Mouse (Mus musculus) liver, embryonic 14.5 days (tissue): ENCODE measurements around the gene Tmem258.

ENCODE experiments used
- CTCF ChIP-seq: IDR thresholded peaks from 2 replicates; pipeline ENCODE4 v1.5.1; 2016; ENCODE audit warnings: antibody characterized with exemption, low read depth, control low read depth
- EP300 ChIP-seq: IDR thresholded peaks from 2 replicates; pipeline ENCODE4 v1.6.1; 2016; ENCODE audit warnings: antibody characterized with exemption, low read depth

DNA sequence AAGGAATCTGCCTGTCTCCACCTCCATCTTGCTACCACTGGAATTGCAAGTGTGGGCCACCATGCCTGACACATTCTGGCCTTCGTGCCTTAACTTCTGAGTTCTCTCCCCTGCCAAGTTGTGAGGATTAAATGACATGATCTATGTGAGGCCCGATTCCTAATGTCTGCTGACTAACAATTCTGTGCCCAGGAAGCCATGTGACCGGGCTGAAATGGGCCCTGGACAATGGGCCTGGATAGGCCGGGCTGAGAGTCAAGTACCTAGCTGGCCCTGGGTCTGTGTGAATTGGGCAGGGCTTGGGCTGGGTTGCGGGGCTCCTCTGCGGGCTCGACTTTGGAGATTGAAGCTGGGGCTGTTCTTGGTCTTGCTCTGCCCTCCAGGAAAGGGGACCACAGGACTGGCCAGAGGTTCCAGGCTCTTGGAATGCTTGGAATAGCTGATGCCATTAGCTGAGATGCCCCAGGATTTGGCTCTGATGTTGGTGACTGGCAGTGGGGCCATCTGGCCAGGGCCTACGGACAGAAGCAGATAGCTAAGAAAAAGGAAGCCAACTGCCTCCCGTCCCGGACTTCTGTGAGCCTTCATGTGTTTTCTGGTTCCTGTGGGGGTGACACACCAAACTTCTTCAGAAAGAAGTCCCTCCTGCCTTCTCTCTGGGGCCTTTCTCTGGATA lies 10.1 kb downstream of the Tmem258 start:
- no peak for TF ChIP-seq CTCF
- TF ChIP-seq EP300, result no peak
